Mouse (Mus musculus) lung, postnatal 0 days (tissue): Measurements from ENCODE around the gene Ssh2.

ENCODE experiments used
- CTCF ChIP-seq: IDR thresholded peaks from 2 replicates; pipeline ENCODE4 v1.5.1; 2016; ENCODE audit warnings: antibody characterized with exemption, mild to moderate bottlenecking
- EP300 ChIP-seq: IDR thresholded peaks from 2 replicates; pipeline ENCODE4 v1.6.1; 2016; ENCODE audit warnings: antibody characterized with exemption, mild to moderate bottlenecking, control low read depth

DNA sequence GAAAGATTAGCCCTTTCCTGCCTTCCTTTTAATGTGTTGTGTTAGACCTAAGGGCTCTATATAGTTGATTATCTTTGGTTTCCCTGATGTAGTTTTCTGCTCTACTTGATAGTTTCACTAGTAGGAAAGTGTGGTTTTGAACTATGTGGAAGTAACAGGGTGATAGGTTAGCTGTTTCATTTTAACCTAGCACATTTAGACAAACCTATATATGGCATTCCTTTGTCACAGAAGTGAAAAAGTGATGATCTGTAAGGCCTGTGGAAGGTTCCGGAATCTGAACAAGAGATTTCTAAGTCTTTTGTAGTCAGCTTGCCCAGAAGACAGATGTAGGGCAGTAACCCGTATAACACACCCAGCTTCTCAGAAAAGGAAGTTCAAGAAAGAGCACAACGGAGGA lies 155.0 kb downstream of the Ssh2 start:
- no peak for TF ChIP-seq CTCF
- TF ChIP-seq EP300: no peak
